Mouse (Mus musculus) MEL (cell line): ENCODE results near the gene Eif4e3. TPM values are rescaled to one million over a fixed set of nuclear protein-coding genes. Genes with fewer than 3 reads are reported as not detected.

Experiments
- DNase-seq: peaks from one replicate; pipeline ENCODE4 v3.0.0; 2011; ENCODE audit warnings: low read depth, low spot score
- H3K27ac ChIP-seq: 2 replicates; pipeline ENCODE4 v1.5.1; 2012; ENCODE audit warnings: low read depth, mild to moderate bottlenecking, control low read depth, low read length, moderate library complexity; ENCODE audit not compliant: control insufficient read depth
- H3K27me3 ChIP-seq, 2 experiments: fragments of 150-350 bp in 1 of 2; sonication (generic) in 1 of 2; 2 replicates each; pipeline ENCODE4 v1.6.1; 2012; ENCODE audit warnings: low read length in 2 of 2, mild to moderate bottlenecking in 2 of 2, improper control_type of control experiment in 1 of 2, moderate library complexity in 1 of 2; ENCODE audit not compliant: insufficient read depth in 2 of 2, control insufficient read depth in 1 of 2
- H3K36me3 ChIP-seq, 2 experiments: 2 replicates each; pipeline ENCODE4 v1.6.1; 2012 to 2014; ENCODE audit warnings: low read length in 2 of 2, improper control_type of control experiment in 1 of 2, inconsistent platforms in 1 of 2, mild to moderate bottlenecking in 1 of 2; ENCODE audit not compliant: insufficient read depth in 2 of 2, control insufficient read depth in 1 of 2
- H3K4me1 ChIP-seq, 2 experiments: fragments of 150-350 bp in 1 of 2; sonication (generic) in 1 of 2; 2 replicates each; pipeline ENCODE4 v1.6.1; 2012; ENCODE audit warnings: low read length in 2 of 2, improper control_type of control experiment in 1 of 2, mild to moderate bottlenecking in 1 of 2; ENCODE audit not compliant: insufficient read depth in 2 of 2, control insufficient read depth in 1 of 2
- H3K4me3 ChIP-seq, 2 experiments: fragments of 150-350 bp in 1 of 2; sonication (generic) in 1 of 2; 2 replicates each; pipeline ENCODE4 v1.5.1; 2012; ENCODE audit warnings: low read depth in 2 of 2, low read length in 2 of 2, mild to moderate bottlenecking in 2 of 2, moderate library complexity in 2 of 2, control low read depth in 1 of 2, improper control_type of control experiment in 1 of 2; ENCODE audit not compliant: control insufficient read depth in 1 of 2, insufficient read depth in 1 of 2
- H3K79me2 ChIP-seq: 2 replicates; pipeline ENCODE4 v1.6.1; 2012; ENCODE audit warnings: mild to moderate bottlenecking, low read length, moderate library complexity; ENCODE audit not compliant: control insufficient read depth, poor library complexity, insufficient read depth
- H3K9ac ChIP-seq: 2 replicates; pipeline ENCODE4 v1.6.1; 2012; ENCODE audit warnings: low read depth, mild to moderate bottlenecking, control low read depth, low read length, moderate library complexity; ENCODE audit not compliant: control insufficient read depth, poor library complexity, severe bottlenecking
- H3K9me3 ChIP-seq: fragments of 150-350 bp; sonication (generic); replicated peaks from 2 replicates; pipeline ENCODE4 v1.6.1; 2012; ENCODE audit warnings: mild to moderate bottlenecking, low read length, improper control_type of control experiment, moderate library complexity; ENCODE audit not compliant: insufficient read depth
- BHLHE40 ChIP-seq: IDR thresholded peaks from 2 replicates; pipeline ENCODE4 v1.6.1; 2012; ENCODE audit warnings: low read depth, mild to moderate bottlenecking, inconsistent platforms, low read length, improper control_type of control experiment, borderline replicate concordance
- CTCF ChIP-seq, 3 experiments: IDR thresholded peaks in 2 of 3; conservative IDR thresholded peaks in 1 of 3; 2 replicates each; pipeline ENCODE4 v1.5.1; 2011 to 2012; ENCODE audit warnings: low read length in 3 of 3, low read depth in 2 of 3, mild to moderate bottlenecking in 2 of 3, improper control_type of control experiment in 1 of 3, inconsistent platforms in 1 of 3, mixed read lengths in 1 of 3, moderate library complexity in 1 of 3; ENCODE audit not compliant: control insufficient read depth in 1 of 3, insufficient read depth in 1 of 3, poor library complexity in 1 of 3, severe bottlenecking in 1 of 3
- E2F4 ChIP-seq: IDR thresholded peaks from 2 replicates; pipeline ENCODE4 v1.6.1; 2011; ENCODE audit warnings: low read depth, low read length, improper control_type of control experiment, borderline replicate concordance
- ELF1 ChIP-seq: IDR thresholded peaks from 2 replicates; pipeline ENCODE4 v1.6.1; 2014; ENCODE audit warnings: low read depth, mild to moderate bottlenecking, inconsistent platforms, low read length, improper control_type of control experiment, moderate library complexity
- EP300 ChIP-seq, 2 experiments: IDR thresholded peaks; 2 replicates each; pipeline ENCODE4 v1.6.1; 2011; ENCODE audit warnings: improper control_type of control experiment in 2 of 2, low read length in 2 of 2, low read depth in 1 of 2, mild to moderate bottlenecking in 1 of 2
- ETS1 ChIP-seq: IDR thresholded peaks from 2 replicates; pipeline ENCODE4 v1.6.1; 2012; ENCODE audit warnings: low read depth, mild to moderate bottlenecking, inconsistent platforms, low read length, improper control_type of control experiment, moderate library complexity
- GABPA ChIP-seq: IDR thresholded peaks from 2 replicates; pipeline ENCODE4 v1.6.1; 2012; ENCODE audit warnings: low read depth, mild to moderate bottlenecking, inconsistent platforms, low read length, improper control_type of control experiment, moderate library complexity
- GATA1 ChIP-seq: IDR thresholded peaks from 2 replicates; pipeline ENCODE4 v1.6.1; 2011; ENCODE audit warnings: low read depth, low read length, improper control_type of control experiment
- JUND ChIP-seq: IDR thresholded peaks from 2 replicates; pipeline ENCODE4 v1.6.1; 2011; ENCODE audit warnings: low read depth, mild to moderate bottlenecking, improper control_type of control experiment, low read length
- MAFK ChIP-seq: IDR thresholded peaks from 2 replicates; pipeline ENCODE4 v1.6.1; 2011; ENCODE audit warnings: low read depth, mild to moderate bottlenecking, low read length, improper control_type of control experiment, borderline replicate concordance
- MAZ ChIP-seq: IDR thresholded peaks from 2 replicates; pipeline ENCODE4 v1.6.1; 2012; ENCODE audit warnings: low read depth, mild to moderate bottlenecking, inconsistent platforms, low read length, improper control_type of control experiment
- MEF2A ChIP-seq: IDR thresholded peaks from 2 replicates; pipeline ENCODE4 v1.6.1; 2014; ENCODE audit warnings: low read depth, mild to moderate bottlenecking, inconsistent platforms, low read length, improper control_type of control experiment; ENCODE audit not compliant: poor library complexity, insufficient replicate concordance, severe bottlenecking; ENCODE audit errors: extremely low read depth
- MYC ChIP-seq: IDR thresholded peaks from 2 replicates; pipeline ENCODE4 v1.6.1; 2011; ENCODE audit warnings: low read depth, mild to moderate bottlenecking, low read length, improper control_type of control experiment, moderate library complexity
- POLR2A ChIP-seq, 2 experiments: IDR thresholded peaks; 2 replicates each; pipeline ENCODE4 v1.6.1; 2011 to 2012; ENCODE audit warnings: low read length in 2 of 2, mild to moderate bottlenecking in 2 of 2, control low read depth in 1 of 2, improper control_type of control experiment in 1 of 2, low read depth in 1 of 2, moderate library complexity in 1 of 2; ENCODE audit not compliant: control insufficient read depth in 1 of 2, insufficient read depth in 1 of 2, poor library complexity in 1 of 2
- POLR2AphosphoS2 ChIP-seq: IDR thresholded peaks from 2 replicates; pipeline ENCODE4 v1.6.1; 2011; ENCODE audit warnings: low read length, improper control_type of control experiment
- RCOR1 ChIP-seq: IDR thresholded peaks from 2 replicates; pipeline ENCODE4 v1.6.1; 2012; ENCODE audit warnings: low read depth, mild to moderate bottlenecking, inconsistent platforms, low read length, improper control_type of control experiment
- SMC3 ChIP-seq: IDR thresholded peaks from 2 replicates; pipeline ENCODE4 v1.6.1; 2011; ENCODE audit warnings: low read depth, low read length, improper control_type of control experiment
- TBP ChIP-seq: IDR thresholded peaks from 2 replicates; pipeline ENCODE4 v1.8.0; 2011; ENCODE audit warnings: low read depth, low read length, improper control_type of control experiment
- TCF12 ChIP-seq: IDR thresholded peaks from 2 replicates; pipeline ENCODE4 v1.6.1; 2014; ENCODE audit warnings: low read depth, mild to moderate bottlenecking, inconsistent platforms, low read length, improper control_type of control experiment, moderate library complexity
- USF1 ChIP-seq: IDR thresholded peaks from 2 replicates; pipeline ENCODE4 v1.6.1; 2014; ENCODE audit warnings: low read depth, mild to moderate bottlenecking, inconsistent platforms, low read length, improper control_type of control experiment, moderate library complexity
- USF2 ChIP-seq, 2 experiments: IDR thresholded peaks; 2 replicates each; pipeline ENCODE4 v1.6.1; 2011 to 2012; ENCODE audit warnings: improper control_type of control experiment in 2 of 2, low read length in 2 of 2, borderline replicate concordance in 1 of 2, inconsistent platforms in 1 of 2, low read depth in 1 of 2, mild to moderate bottlenecking in 1 of 2; ENCODE audit not compliant: insufficient read depth in 1 of 2
- ZC3H11A ChIP-seq: IDR thresholded peaks from 2 replicates; pipeline ENCODE4 v1.6.1; 2012; ENCODE audit warnings: low read depth, mild to moderate bottlenecking, inconsistent platforms, low read length, improper control_type of control experiment
- ZKSCAN1 ChIP-seq: IDR thresholded peaks from 2 replicates; pipeline ENCODE4 v1.6.1; 2012; ENCODE audit warnings: low read depth, mild to moderate bottlenecking, inconsistent platforms, low read length, improper control_type of control experiment, moderate library complexity
- ZMIZ1 ChIP-seq: IDR thresholded peaks from 2 replicates; pipeline ENCODE4 v1.6.1; 2012; ENCODE audit warnings: low read depth, mild to moderate bottlenecking, inconsistent platforms, low read length, improper control_type of control experiment, moderate library complexity
- polyA plus RNA-seq, 2 experiments: library from polyadenylated mRNA; stranded (reverse) in 1 of 2; unstranded in 1 of 2; fragments of >175 nt in 1 of 2; fragments of >200 nt in 1 of 2; gene quantifications; 2 replicates each; pipeline versions ENCODE4 v1.2.1 to v1.2.4; 2012; ENCODE audit warnings: low replicate concordance in 2 of 2, low read depth in 1 of 2; ENCODE audit not compliant: insufficient read length in 2 of 2, insufficient read depth in 1 of 2, missing spikeins in 1 of 2
- total RNA-seq: library from RNA; depleted of rRNA; stranded (reverse); fragments of 300-350 nt; gene quantifications from 2 replicates; pipeline ENCODE4 v1.2.3, GENCODE M21; 2012

Eif4e3 gene
- total and polyA plus RNA-seq, 3 experiments: not detected

DNA sequence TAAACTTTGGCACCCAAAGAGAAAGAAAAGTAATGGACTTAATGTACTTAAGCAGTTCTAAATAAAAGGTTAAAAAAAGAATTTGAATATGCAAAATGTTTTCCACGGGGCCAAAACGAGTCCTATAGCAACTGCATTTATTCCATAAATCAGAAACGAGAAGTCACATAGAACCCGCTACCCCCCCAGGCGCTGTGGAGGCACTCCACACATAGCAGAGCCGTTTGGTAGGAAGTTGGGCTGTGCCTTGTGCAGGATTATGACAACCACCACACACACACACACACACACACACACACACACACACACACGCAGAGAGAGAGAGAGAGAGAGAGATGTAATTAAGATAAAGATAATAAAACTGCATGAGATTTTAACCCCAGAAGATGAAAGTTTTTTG lies 46.1 kb downstream of the Eif4e3 start:
- Histone ChIP-seq H3K27ac (no peak overlapping the region), H3K9ac (no peak overlapping the region)
- TF ChIP-seq POLR2AphosphoS2 (no peak), BHLHE40 (no peak), ETS1 (no peak), SMC3 (no peak), ZMIZ1 (no peak), GATA1 (no peak), MAZ (no peak), ELF1 (no peak), ZC3H11A (no peak), GABPA (no peak), MAFK (no peak)
- TF ChIP-seq, all 39 proteins: peak for 0

DNA sequence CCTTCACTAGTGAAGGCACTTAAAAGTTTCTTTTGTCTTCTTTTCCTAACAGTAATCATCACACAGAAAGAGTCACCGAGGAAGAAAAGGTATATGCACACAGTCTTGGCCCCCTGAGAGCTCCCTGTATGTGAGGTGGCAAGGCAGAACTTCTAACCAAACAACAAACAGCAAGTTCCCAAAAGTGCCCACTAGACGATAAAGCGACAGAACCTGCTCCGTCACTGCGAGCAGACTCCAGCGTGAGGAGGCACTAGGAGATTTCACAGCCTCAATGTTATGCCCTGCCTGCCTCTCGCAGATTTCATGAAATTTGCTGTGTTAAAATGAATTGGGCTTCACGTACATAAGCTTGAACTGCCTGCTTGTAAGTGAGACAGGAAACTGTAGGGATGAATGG lies 46.6 kb downstream of the Eif4e3 start:
- no peaks in the 10 kb centered on the region for H3K9me3 ChIP-seq
- DNase-seq: no peak
- H3K4me3 ChIP-seq: no peak overlapping the region
- H3K4me1 ChIP-seq: no peaks in the 10 kb centered on the region
- H3K27me3 ChIP-seq: peaks cover 0 to 4% of the 10 kb centered on the region in 2 experiments; a peak in 3 of 4 replicates
- no peak overlapping the region for H3K9ac ChIP-seq
- no peaks in the 10 kb centered on the region for H3K36me3 ChIP-seq
- H3K27ac ChIP-seq: no peak overlapping the region
- TF ChIP-seq POLR2A (IDR thresholded peaks at IDR 0.05; ENCODE audit: control insufficient read depth in 1 of 2, insufficient read depth in 1 of 2, low read depth in 1 of 2, low read length in 2 of 2, poor library complexity in 1 of 2): no peak
- TF ChIP-seq POLR2AphosphoS2: no peak
- no peak for TF ChIP-seq BHLHE40
- no peak for TF ChIP-seq RCOR1
- TF ChIP-seq CTCF (IDR thresholded peaks at IDR 0.05 in 2 of 3, conservative IDR thresholded peaks at IDR 0.05 in 1 of 3; ENCODE audit: control insufficient read depth in 1 of 3, insufficient read depth in 1 of 3, low read depth in 2 of 3, low read length in 3 of 3, poor library complexity in 1 of 3, severe bottlenecking in 1 of 3): no peak
- TF ChIP-seq GATA1: no peak
- no peak for TF ChIP-seq EP300 (IDR thresholded peaks at IDR 0.05; ENCODE audit: low read depth in 1 of 2, low read length in 2 of 2)
- no peak for TF ChIP-seq USF2 (IDR thresholded peaks at IDR 0.05; ENCODE audit: borderline replicate concordance in 1 of 2, insufficient read depth in 1 of 2, low read depth in 1 of 2, low read length in 2 of 2)
- no peak for TF ChIP-seq E2F4
- no peak for TF ChIP-seq MEF2A
- TF ChIP-seq JUND: no peak
- TF ChIP-seq ZKSCAN1: no peak
- no peak for TF ChIP-seq TCF12
- TF ChIP-seq MAZ: no peak
- TF ChIP-seq USF1: no peak
- TF ChIP-seq MYC: no peak
- TF ChIP-seq TBP: no peak
- H3K79me2 ChIP-seq: no peaks in the 10 kb centered on the region

More for the DNA sequence above, 46.1 kb downstream of the Eif4e3 start:
- no peaks in the 10 kb centered on the region for H3K4me1 ChIP-seq
- no peaks in the 10 kb centered on the region for H3K9me3 ChIP-seq
- peaks cover 0 to 2% of the 10 kb centered on the region in 2 experiments; a peak in 2 of 4 replicates for H3K27me3 ChIP-seq
- H3K4me3 ChIP-seq: no peak overlapping the region
- H3K36me3 ChIP-seq: no peaks in the 10 kb centered on the region
- DNase-seq: no peak
- no peaks in the 10 kb centered on the region for H3K79me2 ChIP-seq
